Mouse (Mus musculus) limb, embryonic 11.5 days (tissue): ENCODE results near the gene Stxbp3. TPM values are rescaled to one million over a fixed set of nuclear protein-coding genes. Genes with fewer than 3 reads are reported as not detected.

Experiments used
- ATAC-seq: fragments of 200-750 bp; cut with Nextera tagmentation; 2 replicates; pipeline ENCODE4 v1.8.0; 2017; ENCODE audit warnings: low read depth; ENCODE audit not compliant: insufficient number of reproducible peaks, low FRiP score, low TSS enrichment
- DNase-seq: peaks from one replicate; pipeline ENCODE4 v3.0.0-alpha.2; 2015; ENCODE audit warnings: low spot score
- H3K27ac ChIP-seq: fragments of 300-500 bp; sonication (generic); replicated peaks from 2 replicates; pipeline ENCODE4 v1.5.1; 2014; ENCODE audit warnings: low read depth, mild to moderate bottlenecking, low read length
- H3K27me3 ChIP-seq: fragments of 300-500 bp; sonication (generic); 2 replicates; pipeline ENCODE4 v1.6.1; 2014; ENCODE audit warnings: mild to moderate bottlenecking, low read length, mixed read lengths; ENCODE audit not compliant: control insufficient read depth, insufficient read depth
- H3K36me3 ChIP-seq: fragments of 300-500 bp; sonication (generic); 2 replicates; pipeline ENCODE4 v1.6.1; 2014; ENCODE audit warnings: mild to moderate bottlenecking, low read length, moderate library complexity, mixed read lengths; ENCODE audit not compliant: control insufficient read depth, insufficient read depth
- H3K4me1 ChIP-seq: fragments of 300-500 bp; sonication (generic); 2 replicates; pipeline ENCODE4 v1.6.1; 2014; ENCODE audit warnings: low read length, mixed read lengths; ENCODE audit not compliant: control insufficient read depth, insufficient read depth
- H3K4me2 ChIP-seq: fragments of 300-500 bp; sonication (generic); 2 replicates; pipeline ENCODE4 v1.6.1; 2014; ENCODE audit warnings: low read depth, mild to moderate bottlenecking, moderate library complexity; ENCODE audit not compliant: severe bottlenecking
- H3K4me3 ChIP-seq: fragments of 300-500 bp; sonication (generic); 2 replicates; pipeline ENCODE4 v1.5.1; 2014; ENCODE audit warnings: low read depth, low read length
- H3K9ac ChIP-seq: fragments of 300-500 bp; sonication (generic); 2 replicates; pipeline ENCODE4 v1.6.1; 2014; ENCODE audit warnings: mild to moderate bottlenecking, low read length
- H3K9me3 ChIP-seq: fragments of 300-500 bp; sonication (generic); 2 replicates; pipeline ENCODE4 v1.6.1; 2016; ENCODE audit warnings: low read length; ENCODE audit not compliant: control insufficient read depth
- WGBS: fragments of 180-500 bp; shearing (Covaris S2); extraction: QIAGEN DNeasy Blood & Tissue Kit; methylation state at CpG from one replicate; pipeline ENCODE4 v1.1.7; 2014; 5-methylcytosine and 5-hydroxymethylcytosine counted together
- polyA plus RNA-seq: library from polyadenylated mRNA; unstranded; fragments of >200 nt; fragmentation: Nextera tagmentation; extraction: Ambion mirVana; gene quantifications from 2 replicates; pipeline ENCODE4 v1.2.1, GENCODE M21; 2014

Stxbp3 gene
- polyA plus RNA-seq, 1 experiment from 2014 or later = 27.0 TPM

GRCm38 (mm10) chr3:108853266-108853665, 12.9 kb upstream of the Stxbp3 start:
- Histone ChIP-seq H3K36me3 (no peaks in the 10 kb centered on the region), H3K4me2 (no peak overlapping the region), H3K4me3 (no peak overlapping the region), H3K9me3 (no peaks in the 10 kb centered on the region), H3K27ac (no peak overlapping the region), H3K27me3 (no peaks in the 10 kb centered on the region), H3K9ac (no peak overlapping the region), H3K4me1 (no peaks in the 10 kb centered on the region)
- no peak for DNase-seq
- WGBS = 86% methylated on average over 1 of the region's 1 CpGs
- ATAC-seq = no peak

- H3K9ac ChIP-seq = no peak overlapping the region
- no peak overlapping the region for H3K27ac ChIP-seq
- H3K4me1 ChIP-seq = no peaks in the 10 kb centered on the region
- H3K9me3 ChIP-seq = no peaks in the 10 kb centered on the region
- no peak overlapping the region for H3K4me2 ChIP-seq
- no peak for DNase-seq
- ATAC-seq = no peak
- WGBS = 59% methylated on average over 6 of the region's 6 CpGs
- no peak overlapping the region for H3K4me3 ChIP-seq
- no peaks in the 10 kb centered on the region for H3K27me3 ChIP-seq
- no peaks in the 10 kb centered on the region for H3K36me3 ChIP-seq
Observed at GRCm38 (mm10) chr3:108851996-108852697, 11.8 kb upstream of the Stxbp3 start.

GRCm38 (mm10) chr3:108851554-108851953, 11.2 kb upstream of the Stxbp3 start:
- H3K4me2 ChIP-seq = no peak overlapping the region
- no peak overlapping the region for H3K4me3 ChIP-seq
- no peaks in the 10 kb centered on the region for H3K36me3 ChIP-seq
- no peaks in the 10 kb centered on the region for H3K4me1 ChIP-seq
- WGBS = 73% methylated on average over 3 of the region's 3 CpGs
- no peaks in the 10 kb centered on the region for H3K9me3 ChIP-seq
- DNase-seq = no peak
- no peak for ATAC-seq
- H3K27me3 ChIP-seq = no peaks in the 10 kb centered on the region
- no peak overlapping the region for H3K27ac ChIP-seq
- no peak overlapping the region for H3K9ac ChIP-seq

GRCm38 (mm10) chr3:108851075-108851474, 10.7 kb upstream of the Stxbp3 start:
- ATAC-seq (no peak), DNase-seq (no peak)
- no peaks in the 10 kb centered on the region for H3K4me1 ChIP-seq
- H3K9me3 ChIP-seq = no peaks in the 10 kb centered on the region
- no peak overlapping the region for H3K4me3 ChIP-seq
- no peak overlapping the region for H3K27ac ChIP-seq
- no peaks in the 10 kb centered on the region for H3K27me3 ChIP-seq
- no peaks in the 10 kb centered on the region for H3K36me3 ChIP-seq
- WGBS = 91% methylated on average over 2 of the region's 2 CpGs
- no peak overlapping the region for H3K9ac ChIP-seq
- no peak overlapping the region for H3K4me2 ChIP-seq

- H3K4me2 ChIP-seq = no peak overlapping the region
- H3K9ac ChIP-seq = no peak overlapping the region
- 57% methylated on average over 3 of the region's 3 CpGs for WGBS
- H3K27ac ChIP-seq = no peak overlapping the region
- no peaks in the 10 kb centered on the region for H3K36me3 ChIP-seq
- H3K9me3 ChIP-seq = no peaks in the 10 kb centered on the region
- no peak overlapping the region for H3K4me3 ChIP-seq
- no peak for ATAC-seq
- no peak for DNase-seq
- no peaks in the 10 kb centered on the region for H3K4me1 ChIP-seq
- no peaks in the 10 kb centered on the region for H3K27me3 ChIP-seq
Observed at GRCm38 (mm10) chr3:108850506-108850905, 10.2 kb upstream of the Stxbp3 start.

- Histone ChIP-seq H3K27ac (no peak overlapping the region), H3K4me2 (no peak overlapping the region), H3K9ac (no peak overlapping the region), H3K4me1 (no peaks in the 10 kb centered on the region), H3K27me3 (no peaks in the 10 kb centered on the region), H3K36me3 (no peaks in the 10 kb centered on the region), H3K9me3 (no peaks in the 10 kb centered on the region), H3K4me3 (no peak overlapping the region)
- DNase-seq = no peak
- ATAC-seq = no peak
- WGBS = 76% methylated on average over 3 of the region's 3 CpGs
Observed at GRCm38 (mm10) chr3:108846616-108847015, 6.3 kb upstream of the Stxbp3 start.

- Histone ChIP-seq H3K27ac (no peak overlapping the region), H3K27me3 (no peaks in the 10 kb centered on the region), H3K9ac (no peak overlapping the region), H3K4me3 (no peak overlapping the region), H3K9me3 (no peaks in the 10 kb centered on the region), H3K36me3 (no peaks in the 10 kb centered on the region), H3K4me1 (no peaks in the 10 kb centered on the region), H3K4me2 (no peak overlapping the region)
- 78% methylated on average over 5 of the region's 5 CpGs for WGBS
- no peak for ATAC-seq
- no peak for DNase-seq
Observed at GRCm38 (mm10) chr3:108844521-108844920, 4.2 kb upstream of the Stxbp3 start.

- no peak overlapping the region for H3K9ac ChIP-seq
- DNase-seq (no peak), ATAC-seq (no peak)
- H3K4me2 ChIP-seq = no peak overlapping the region
- H3K9me3 ChIP-seq = no peaks in the 10 kb centered on the region
- no peak overlapping the region for H3K4me3 ChIP-seq
- H3K36me3 ChIP-seq = no peaks in the 10 kb centered on the region
- no peak overlapping the region for H3K27ac ChIP-seq
- WGBS = 88% methylated on average over 6 of the region's 6 CpGs
- peaks cover 2% of the 10 kb centered on the region; the same call in 1 of the 2 replicates for H3K4me1 ChIP-seq
- no peaks in the 10 kb centered on the region for H3K27me3 ChIP-seq
Observed at GRCm38 (mm10) chr3:108844026-108844425, 3.7 kb upstream of the Stxbp3 start.

- peaks cover 4% of the 10 kb centered on the region; the same call in 1 of the 2 replicates for H3K4me1 ChIP-seq
- H3K4me2 ChIP-seq = no peak overlapping the region
- no peak overlapping the region for H3K27ac ChIP-seq
- WGBS = 54% methylated on average over 4 of the region's 4 CpGs
- no peak overlapping the region for H3K9ac ChIP-seq
- DNase-seq (no peak), ATAC-seq (peak; percentile 65)
- no peaks in the 10 kb centered on the region for H3K36me3 ChIP-seq
- H3K9me3 ChIP-seq = no peaks in the 10 kb centered on the region
- no peak overlapping the region; the same call in 1 of the 2 replicates for H3K4me3 ChIP-seq
- no peaks in the 10 kb centered on the region for H3K27me3 ChIP-seq
Observed at GRCm38 (mm10) chr3:108840716-108841054, 359 bp upstream of the Stxbp3 start.
